Mouse (Mus musculus): ENCODE results near the gene Patl1. TPM values are rescaled to one million over a fixed set of nuclear protein-coding genes. Genes with fewer than 3 reads are reported as not detected.
"Not testable (repeated sequence)": the region's sequence is repeated elsewhere in the genome, so short reads cannot be mapped to it uniquely, and the experiment has no call there.

The Patl1 gene
- total RNA-seq, 2 experiments from 2014 or later, result 36.2 to 38.1 TPM

DNA sequence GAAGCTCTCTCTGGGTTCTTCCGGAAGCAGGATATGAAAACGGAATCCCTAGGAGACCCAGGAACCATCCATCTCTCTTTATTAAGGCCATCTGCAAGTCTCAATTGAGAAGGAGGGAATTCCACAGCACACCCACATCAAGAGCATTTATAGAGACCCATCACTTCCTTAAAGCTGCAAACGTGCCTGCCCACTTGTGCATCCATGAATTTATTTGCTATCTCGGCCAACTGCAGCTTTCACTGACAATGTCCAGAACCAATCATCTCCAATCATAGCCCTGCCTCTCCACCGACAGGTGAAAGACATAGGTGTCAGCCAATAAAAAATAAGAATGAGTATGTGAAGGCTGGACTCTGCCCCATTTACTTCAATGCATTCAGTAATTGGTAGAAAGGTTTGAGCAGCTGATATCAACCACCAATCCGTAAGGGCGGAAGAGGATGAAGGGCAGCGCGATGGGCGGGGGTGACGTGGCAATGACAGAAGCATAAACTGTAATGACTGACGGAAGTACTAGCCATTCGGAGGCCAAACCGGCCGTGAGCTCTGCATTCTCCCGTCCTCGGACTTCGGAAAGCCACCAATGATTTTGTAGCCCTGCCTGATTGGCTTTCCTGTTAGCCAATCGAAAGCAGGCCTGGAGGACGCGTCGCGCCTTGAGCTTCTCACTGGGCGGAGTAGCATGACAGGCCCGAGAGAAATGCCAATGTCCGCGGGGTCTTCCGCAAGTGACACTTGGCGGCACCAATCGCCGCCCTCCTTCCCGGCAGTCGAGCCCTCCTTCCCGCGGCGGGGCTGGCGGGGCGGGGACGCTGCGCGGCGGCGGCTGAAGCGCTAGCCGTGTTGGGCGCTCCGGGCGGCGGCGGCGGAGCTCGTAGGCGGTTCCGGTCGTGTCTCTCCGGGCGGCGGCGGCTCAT lies 53.1 kb downstream of the Patl1 start, which contains the start of gene Osbp:
Osbp (plus strand) TSS at position 919 of the 920 bp plus-strand sequence.
- DNase-seq (ENCODE audit: low spot score in 2 of 2), result peak; percentile 94 to 95

DNA sequence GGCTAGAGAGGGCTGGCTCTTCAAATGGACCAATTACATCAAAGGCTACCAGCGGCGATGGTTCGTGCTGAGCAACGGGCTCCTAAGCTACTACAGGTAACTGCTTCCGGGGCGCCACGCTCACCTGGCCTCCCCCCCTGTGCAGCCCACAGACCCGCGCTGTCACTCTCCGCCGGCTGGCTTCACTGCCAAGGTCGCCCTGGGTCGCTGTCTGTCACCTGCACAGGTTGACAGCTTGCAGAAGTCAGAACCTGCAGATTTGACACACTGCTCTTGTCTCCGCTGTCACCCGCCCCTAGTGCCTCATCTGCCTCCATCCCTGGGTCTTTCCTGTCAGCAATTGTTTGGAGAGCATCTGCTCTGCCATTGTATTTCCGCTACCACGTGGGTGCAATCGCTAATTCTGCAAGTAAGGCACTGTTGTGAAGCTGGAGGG lies 54.0 kb downstream of the Patl1 start:
- peak in 1 of 2 experiments; percentile 16 for DNase-seq (ENCODE audit: low spot score in 2 of 2)

DNA sequence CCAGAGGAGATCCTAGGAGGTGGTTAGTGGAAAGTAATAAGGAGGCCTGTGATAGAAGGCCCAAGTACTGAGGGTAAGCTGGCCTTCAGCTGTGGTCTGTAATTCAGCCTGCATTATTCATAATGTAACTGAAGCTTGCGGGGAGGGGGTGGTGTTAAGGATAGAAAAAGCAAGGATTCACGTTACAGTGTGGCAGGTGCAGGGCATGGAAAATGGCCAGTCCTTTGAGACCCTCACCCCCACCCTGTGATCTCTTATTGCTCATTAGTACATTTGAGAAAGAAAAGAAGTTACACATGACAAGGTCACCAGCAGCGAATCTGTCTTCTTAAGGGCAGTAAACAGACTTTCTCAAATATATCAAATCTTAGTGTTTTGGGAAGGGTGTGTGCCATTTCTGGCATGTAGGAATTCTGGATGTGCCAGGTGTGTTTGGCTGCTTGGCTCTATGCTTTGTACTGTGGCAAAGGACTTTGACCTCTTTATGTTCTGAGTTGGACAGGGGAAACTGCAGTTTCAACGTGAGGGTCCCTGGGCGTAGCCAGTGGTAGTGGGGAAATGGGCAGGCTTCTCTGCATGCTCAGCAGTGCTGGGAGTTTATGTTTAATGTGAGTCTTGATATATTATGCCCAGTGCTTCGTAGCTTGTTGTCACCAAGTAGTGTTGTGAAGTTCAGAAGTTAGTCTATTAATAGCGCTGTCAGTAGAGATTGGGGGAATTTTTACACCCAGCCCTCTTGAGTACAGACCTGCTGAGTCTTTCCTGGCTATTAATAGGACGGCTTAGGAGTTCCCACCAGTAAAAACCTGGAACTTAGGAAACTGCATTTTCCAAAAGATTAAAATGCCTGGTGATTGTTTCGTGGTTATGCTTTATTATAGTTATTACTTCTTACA lies 57.2 kb downstream of the Patl1 start:
- no peak for DNase-seq (ENCODE audit: low spot score in 2 of 2)

DNA sequence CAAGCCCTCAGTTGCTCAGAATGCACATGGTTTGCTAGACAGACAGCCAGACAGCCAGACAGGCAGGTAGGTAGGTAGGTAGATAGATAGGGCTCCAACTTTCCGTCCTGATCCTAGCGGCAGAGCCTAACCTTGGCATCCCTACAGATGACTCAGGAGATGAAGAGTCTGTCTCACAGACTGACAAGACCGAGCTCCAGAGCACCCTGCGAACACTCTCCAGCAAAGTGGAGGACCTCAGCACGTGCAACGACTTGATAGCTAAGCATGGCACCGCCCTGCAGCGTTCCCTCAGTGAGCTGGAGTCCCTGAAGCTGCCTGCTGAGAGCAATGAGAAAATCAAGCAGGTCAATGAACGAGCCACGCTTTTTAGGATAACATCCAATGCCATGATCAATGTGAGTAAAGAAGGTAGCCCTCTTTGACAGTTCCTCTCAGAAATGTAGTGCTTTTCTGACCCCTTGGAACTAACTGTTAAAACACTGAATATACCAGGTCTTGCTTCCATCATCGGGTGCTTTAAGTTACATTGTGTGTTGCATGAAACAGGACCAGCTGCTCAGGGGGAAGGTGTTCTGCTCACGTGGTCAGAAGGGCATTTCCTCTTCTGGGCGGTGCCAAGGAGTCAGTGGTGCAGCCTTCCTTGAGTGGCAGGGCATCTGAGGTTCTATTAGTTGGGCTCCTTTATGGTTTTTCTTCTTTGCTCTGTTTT lies 61.5 kb downstream of the Patl1 start:
- no peak for DNase-seq (ENCODE audit: low spot score in 2 of 2)

DNA sequence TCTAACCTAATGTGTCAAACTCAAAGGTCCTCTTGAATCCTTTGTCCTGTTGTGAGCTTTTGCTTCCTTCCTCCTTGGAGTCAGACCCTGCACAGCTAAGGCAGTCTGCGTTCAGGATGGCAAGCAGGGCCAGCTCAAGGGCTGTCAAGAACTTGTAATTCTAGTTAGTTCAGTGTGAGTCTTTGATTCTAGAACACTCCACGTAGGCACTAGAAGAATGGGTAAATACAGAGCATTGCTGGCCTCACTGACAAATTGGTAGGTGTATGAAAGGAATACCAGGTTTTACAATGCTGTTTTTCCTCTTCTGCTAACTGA lies 62.0 kb downstream of the Patl1 start:
- DNase-seq (ENCODE audit: low spot score in 2 of 2), result no peak

DNA sequence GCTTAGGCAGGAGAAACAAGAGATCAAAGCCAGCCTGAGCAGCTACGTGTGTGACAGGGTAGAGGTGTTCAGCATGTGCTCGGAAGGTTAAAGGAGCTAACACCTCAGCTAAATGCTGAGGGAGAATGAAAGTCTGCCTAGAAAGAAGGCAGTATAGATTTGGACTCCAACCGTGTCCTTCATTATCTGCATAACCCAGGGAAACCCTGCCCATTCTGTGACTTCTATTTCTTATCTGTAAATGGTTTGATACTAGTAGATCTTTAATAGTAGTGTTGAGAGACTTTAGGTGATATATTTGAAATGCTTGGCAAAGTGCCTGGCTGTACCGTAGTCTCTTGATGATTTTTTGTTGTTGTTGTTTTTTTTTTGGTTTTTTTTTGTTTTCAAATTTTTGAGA lies 63.5 kb downstream of the Patl1 start:
- DNase-seq (ENCODE audit: low spot score in 2 of 2), result no peak

DNA sequence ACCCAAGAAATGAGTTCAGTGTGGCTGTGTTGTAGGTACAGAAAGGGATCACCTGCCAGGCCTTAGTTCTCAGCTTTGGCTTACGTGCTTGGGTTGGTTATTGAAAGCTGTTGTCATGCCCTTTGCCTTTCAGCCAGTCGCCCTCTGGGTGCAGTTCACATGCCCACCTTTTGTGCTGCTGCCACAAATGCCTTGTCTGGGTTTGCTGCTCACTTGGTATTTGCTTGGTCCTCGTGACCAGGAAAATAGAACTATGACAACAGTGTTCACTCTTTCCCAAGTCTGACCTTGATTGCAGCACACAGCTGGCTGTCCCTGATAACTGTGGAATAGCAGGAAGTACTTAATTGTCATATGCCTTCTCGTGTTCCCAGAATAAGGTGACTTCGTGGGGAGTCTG lies 65.2 kb downstream of the Patl1 start:
- no peak for DNase-seq (ENCODE audit: low spot score in 2 of 2)

DNA sequence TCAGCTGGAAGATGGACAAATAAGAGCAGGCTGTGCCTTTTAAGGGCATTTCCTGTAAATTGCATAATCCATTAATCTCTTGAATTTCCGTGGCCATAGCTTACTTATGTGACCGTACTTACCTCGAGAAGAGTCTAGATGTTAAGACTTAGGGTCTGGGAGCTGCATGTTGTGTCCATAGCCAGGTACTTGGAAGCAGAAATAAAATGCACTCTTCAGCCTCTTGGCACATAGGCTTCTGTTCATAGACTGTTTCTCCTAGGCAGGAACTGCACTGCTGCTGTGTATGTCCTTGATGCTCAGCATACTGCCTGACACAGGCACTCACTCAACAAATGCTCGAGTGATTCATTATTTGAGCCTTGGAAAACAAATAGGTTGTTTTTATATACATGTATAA lies 68.3 kb downstream of the Patl1 start:
- DNase-seq (ENCODE audit: low spot score in 2 of 2), result no peak

DNA sequence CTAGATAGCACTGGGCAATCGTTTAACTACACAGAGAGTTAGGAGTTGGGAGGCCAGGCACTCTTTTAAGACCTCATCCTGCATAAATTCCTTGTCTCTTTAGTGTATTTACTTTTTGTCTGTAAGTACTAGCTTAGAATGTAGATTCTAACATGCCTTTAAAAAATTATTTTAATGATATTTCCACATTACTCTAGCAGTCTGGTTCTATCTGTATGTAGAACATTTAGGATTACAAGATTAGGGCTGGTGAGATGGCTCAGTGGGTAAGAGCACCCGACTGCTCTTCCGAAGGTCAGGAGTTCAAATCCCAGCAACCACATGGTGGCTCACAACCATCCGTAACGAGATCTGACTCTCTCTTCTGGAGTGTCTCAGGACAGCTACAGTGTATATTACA lies 72.4 kb downstream of the Patl1 start:
- DNase-seq (ENCODE audit: low spot score in 2 of 2), result not testable (repeated sequence)

DNA sequence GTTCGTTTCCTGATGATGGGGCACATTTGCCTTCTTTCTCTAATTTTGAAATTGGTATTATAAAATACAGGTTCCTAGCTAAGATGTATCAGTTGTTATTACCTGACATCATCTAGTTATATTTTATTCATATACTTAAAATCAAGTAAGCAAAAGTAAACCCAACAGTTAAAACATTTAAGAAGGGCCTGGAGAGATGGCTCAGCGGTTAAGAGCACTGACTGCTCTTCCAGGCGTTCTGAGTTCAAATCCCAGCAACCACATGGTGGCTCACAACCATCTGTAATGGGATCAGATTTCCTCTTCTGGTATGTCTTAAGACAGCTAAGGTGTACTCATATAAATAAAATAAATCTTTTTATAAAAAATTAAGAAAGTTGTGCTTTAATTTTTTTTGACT lies 75.6 kb downstream of the Patl1 start:
- DNase-seq (ENCODE audit: low spot score in 2 of 2), result no peak

DNA sequence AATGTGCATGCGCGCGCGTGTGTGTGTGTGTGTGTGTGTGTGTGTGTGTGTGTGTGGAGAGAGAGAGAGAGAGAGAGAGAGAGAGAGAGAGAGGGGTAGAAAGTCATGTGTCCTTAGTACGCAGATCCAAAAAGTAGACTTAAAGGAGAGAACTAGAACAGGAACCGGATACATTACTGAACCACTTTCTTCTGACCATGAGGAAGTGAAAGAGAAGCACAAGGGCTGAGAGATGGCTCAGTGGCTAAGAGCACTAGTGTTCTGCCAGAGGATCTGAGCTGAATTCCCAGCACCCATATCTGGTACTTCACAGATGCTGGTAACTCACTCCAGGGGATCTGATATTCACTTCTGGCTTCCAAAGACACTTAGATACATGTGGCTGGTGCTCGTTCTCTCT lies 77.1 kb downstream of the Patl1 start:
- DNase-seq (ENCODE audit: low spot score in 2 of 2), result no peak

DNA sequence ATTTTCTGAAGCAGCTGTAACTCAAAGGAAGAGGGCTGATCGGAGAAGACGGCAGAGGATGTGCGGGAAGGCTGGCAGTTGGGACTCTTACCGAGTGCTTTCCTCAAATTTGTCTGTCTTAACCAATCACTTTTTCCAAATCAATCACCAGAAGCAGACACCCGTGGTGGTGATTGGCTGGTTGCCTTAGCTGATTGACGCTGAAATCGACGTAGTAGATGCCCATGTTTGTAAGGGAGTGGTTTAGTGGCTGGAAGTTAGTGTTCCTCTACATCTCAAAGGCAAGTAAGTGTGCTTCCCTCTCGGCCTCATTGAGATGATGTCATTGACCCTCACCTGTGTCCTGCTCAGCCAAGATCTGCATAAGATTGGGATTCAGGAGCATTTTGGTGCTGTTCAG lies 79.8 kb downstream of the Patl1 start:
- no peak for DNase-seq (ENCODE audit: low spot score in 2 of 2)

DNA sequence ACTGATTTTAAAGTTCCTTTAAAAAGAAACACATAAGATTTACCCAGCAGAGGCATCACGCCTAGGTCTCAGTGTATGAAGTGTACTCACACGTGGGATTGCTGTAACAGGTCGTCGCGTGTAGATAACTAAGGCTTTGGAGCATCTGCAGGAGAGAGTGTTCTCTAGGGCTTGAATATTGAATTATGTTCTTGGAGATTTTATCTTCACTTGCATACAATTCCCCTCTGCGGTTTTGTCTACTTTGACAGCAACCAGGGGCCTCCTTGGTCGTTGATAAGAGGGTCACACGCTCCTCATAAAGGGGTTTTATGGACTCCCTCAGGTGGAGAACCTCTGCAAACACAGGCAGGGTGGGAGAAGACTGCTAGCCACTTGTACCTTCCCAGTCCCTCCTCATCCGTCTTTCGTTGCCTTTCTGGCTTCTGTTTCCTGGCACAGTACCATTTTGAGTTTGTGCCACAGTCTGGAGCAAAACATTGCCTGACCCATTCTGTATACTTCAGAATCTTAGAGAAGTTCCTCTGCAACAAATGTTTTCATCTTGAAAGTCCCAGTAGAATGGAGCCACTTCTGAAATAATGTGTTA lies 80.3 kb downstream of the Patl1 start:
- no peak for DNase-seq (ENCODE audit: low spot score in 2 of 2)

Small RNA genes lying within 50 kb of the gene (microRNA-seq; reads per million reads assigned to microRNA genes)
- gene Mir6994, result 2.9 reads per million, percentile 5 among the genes with 10 or more reads in this experiment

Other genes starting within 250 kb of the Patl1 start
- gene Oosp1, start 221.2 kb upstream of the Patl1 start, total RNA-seq (2021), result under 1 TPM in 1 of 2 experiments, not detected in 1; 0.96 TPM
- not detected for gene Oosp3, start 215.3 kb upstream of the Patl1 start, total RNA-seq (2021)
- not detected for gene Gif, start 164.8 kb upstream of the Patl1 start, total RNA-seq (2021)
- 10 to 100 TPM; 48.8 to 53.8 TPM for gene Mrpl16, start 142.0 kb upstream of the Patl1 start, total RNA-seq (2021)
- 10 to 100 TPM in 1 of 2 experiments, 1 to 10 TPM in 1; 7.9 to 12.2 TPM for gene Stx3, start 93.0 kb upstream of the Patl1 start, total RNA-seq (2021)
- gene Olfr1417, start 73.2 kb upstream of the Patl1 start, total RNA-seq (2021), result not detected
- gene Olfr1418, start 51.3 kb upstream of the Patl1 start, total RNA-seq (2021), result not detected
- not detected for gene Olfr1419, start 37.3 kb upstream of the Patl1 start, total RNA-seq (2021)
- not detected for gene Olfr1420, start 25.8 kb upstream of the Patl1 start, total RNA-seq (2021)
- gene Osbp, start 53.5 kb downstream of the Patl1 start, total RNA-seq (2021), result 10 to 100 TPM; 71.0 to 74.0 TPM
- not detected for gene Olfr1423, start 128.9 kb downstream of the Patl1 start, total RNA-seq (2021)
- not detected for gene Olfr1424, start 150.3 kb downstream of the Patl1 start, total RNA-seq (2021)
- not detected for gene Olfr1425, start 165.3 kb downstream of the Patl1 start, total RNA-seq (2021)
- gene Olfr1426, start 179.6 kb downstream of the Patl1 start, total RNA-seq (2021), result not detected
- not detected for gene Olfr1427, start 190.9 kb downstream of the Patl1 start, total RNA-seq (2021)
- not detected for gene Olfr1428, start 203.5 kb downstream of the Patl1 start, total RNA-seq (2021)
- not detected for gene Olfr76, start 210.8 kb downstream of the Patl1 start, total RNA-seq (2021)